Mouse (Mus musculus) megakaryocyte, embryonic 14.5 days (primary cell): ENCODE data around the gene Krt26.

Experiments
- FLI1 ChIP-seq: IDR thresholded peaks from 2 replicates; pipeline ENCODE4 v1.6.1; 2012; ENCODE audit warnings: low read length, inconsistent platforms, mixed read lengths
- GATA1 ChIP-seq: IDR thresholded peaks from 3 replicates; pipeline ENCODE4 v1.6.1; 2012; ENCODE audit warnings: mixed read lengths, low read length, inconsistent platforms, borderline replicate concordance

DNA sequence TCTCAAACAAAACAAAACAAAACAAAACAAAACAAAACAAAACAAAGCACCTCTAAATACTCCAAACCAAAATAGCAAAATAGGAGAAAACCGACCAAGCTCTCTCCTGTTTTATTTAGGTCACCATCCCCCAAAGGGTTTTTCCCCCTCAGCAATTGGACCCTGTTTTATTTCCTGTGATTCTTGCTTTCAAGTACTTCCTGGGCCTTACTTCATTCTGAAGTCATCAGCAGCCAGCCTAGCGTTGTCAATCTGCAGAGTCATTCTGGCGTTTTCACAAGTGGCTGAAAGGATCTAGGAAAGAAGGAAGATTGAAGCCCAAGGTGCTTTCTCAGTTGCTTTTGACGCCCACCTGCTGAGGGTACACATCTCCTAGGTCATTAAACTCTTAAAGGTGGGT is 54.4 kb downstream of the Krt26 start:
- TF ChIP-seq GATA1 (no peak), FLI1 (no peak)
